Mouse (Mus musculus) limb, embryonic 14.5 days (tissue): Measurements from ENCODE around the gene Tgfbr2. TPM values are rescaled to one million over a fixed set of nuclear protein-coding genes. Genes with fewer than 3 reads are reported as not detected.

Experiments used
- ATAC-seq: fragments of 200-750 bp; cut with Nextera tagmentation; 2 replicates; pipeline ENCODE4 v1.8.0; 2017; ENCODE audit warnings: low read depth, moderate number of reproducible peaks, moderate TSS enrichment; ENCODE audit not compliant: low FRiP score
- DNase-seq: peaks from one replicate; pipeline ENCODE4 v3.0.0-alpha.2; 2015; ENCODE audit warnings: low spot score
- H3K27ac ChIP-seq: fragments of 300-500 bp; sonication (generic); replicated peaks from 2 replicates; pipeline ENCODE4 v1.5.1; 2014; ENCODE audit warnings: low read depth, mild to moderate bottlenecking, low read length, moderate library complexity, mixed read lengths
- H3K27me3 ChIP-seq: fragments of 300-500 bp; sonication (generic); 2 replicates; pipeline ENCODE4 v1.6.1; 2014; ENCODE audit warnings: low read length, mixed read lengths; ENCODE audit not compliant: control insufficient read depth, insufficient read depth
- H3K36me3 ChIP-seq: fragments of 300-500 bp; sonication (generic); 2 replicates; pipeline ENCODE4 v1.6.1; 2014; ENCODE audit warnings: mild to moderate bottlenecking, low read length, moderate library complexity, mixed read lengths; ENCODE audit not compliant: control insufficient read depth, insufficient read depth
- H3K4me1 ChIP-seq: fragments of 300-500 bp; sonication (generic); 2 replicates; pipeline ENCODE4 v1.6.1; 2014; ENCODE audit warnings: antibody characterized with exemption, low read length, mixed read lengths; ENCODE audit not compliant: control insufficient read depth, insufficient read depth
- H3K4me2 ChIP-seq: fragments of 300-500 bp; sonication (generic); replicated peaks from 2 replicates; pipeline ENCODE4 v1.6.1; 2014; ENCODE audit warnings: low read depth, mild to moderate bottlenecking, low read length, moderate library complexity; ENCODE audit not compliant: severe bottlenecking
- H3K4me3 ChIP-seq: fragments of 300-500 bp; sonication (generic); replicated peaks from 2 replicates; pipeline ENCODE4 v1.5.1; 2014; ENCODE audit warnings: low read length
- H3K9ac ChIP-seq: fragments of 300-500 bp; sonication (generic); 2 replicates; pipeline ENCODE4 v1.6.1; 2014; ENCODE audit warnings: mild to moderate bottlenecking, low read depth, low read length, moderate library complexity; ENCODE audit not compliant: severe bottlenecking
- H3K9me3 ChIP-seq: fragments of 300-500 bp; sonication (generic); 2 replicates; pipeline ENCODE4 v1.6.1; 2016; ENCODE audit warnings: low read length; ENCODE audit not compliant: control insufficient read depth
- POLR2A ChIP-seq: fragments of 200-500 bp; IDR thresholded peaks from 2 replicates; pipeline ENCODE4 v1.8.0; 2012; ENCODE audit warnings: inconsistent platforms, mild to moderate bottlenecking, moderate library complexity, borderline replicate concordance; ENCODE audit not compliant: insufficient read depth, insufficient read length; ENCODE audit errors: extremely low read depth
- WGBS: fragments of 180-500 bp; shearing (Covaris S2); extraction: QIAGEN DNeasy Blood & Tissue Kit; methylation state at CpG from one replicate; pipeline ENCODE4 v1.1.7; 2014; 5-methylcytosine and 5-hydroxymethylcytosine counted together
- polyA plus RNA-seq, 2 experiments: library from polyadenylated mRNA; depleted of rRNA in 1 of 2; stranded (reverse) in 1 of 2; unstranded in 1 of 2; fragments of >200 nt; fragmentation: Nextera tagmentation in 1 of 2; extraction: Ambion mirVana in 1 of 2; gene quantifications; 2 replicates each; pipeline versions ENCODE4 v1.2.1 to v1.2.3; 2012 to 2014

Tgfbr2 gene
- polyA plus RNA-seq, 2 experiments, result 58.8 to 67.2 TPM

- no peak overlapping the region for H3K4me3 ChIP-seq
- H3K4me1 ChIP-seq, result peaks cover 15% of the 10 kb centered on the region
- WGBS, result 31% methylated on average over 16 of the region's 16 CpGs
- H3K27me3 ChIP-seq, result no peaks in the 10 kb centered on the region
- H3K4me2 ChIP-seq, result no peak overlapping the region
- no peaks in the 10 kb centered on the region for H3K9me3 ChIP-seq
- peak overlapping the region; percentile 46; the same call in 1 of the 2 replicates for H3K27ac ChIP-seq
- no peak for TF ChIP-seq POLR2A
- ATAC-seq (peak; percentile 58), DNase-seq (peak; percentile 51)
- H3K9ac ChIP-seq, result 0 out of 2 replicates have a peak overlapping the region, but pooled peaks have one; percentile 12
- H3K36me3 ChIP-seq, result peaks cover 76% of the 10 kb centered on the region
Measured at GRCm38 (mm10) chr9:116098724-116099595, 76.2 kb downstream of the Tgfbr2 start.

- Histone ChIP-seq H3K27me3 (no peaks in the 10 kb centered on the region), H3K9me3 (no peaks in the 10 kb centered on the region), H3K36me3 (peaks cover 77% of the 10 kb centered on the region), H3K27ac (no peak overlapping the region), H3K4me1 (no peaks in the 10 kb centered on the region), H3K9ac (0 out of 2 replicates have a peak overlapping the region, but pooled peaks have one; percentile 25), H3K4me2 (no peak overlapping the region), H3K4me3 (no peak overlapping the region)
- no peak for TF ChIP-seq POLR2A
- WGBS, result 39% methylated on average over 5 of the region's 5 CpGs
- DNase-seq (no peak), ATAC-seq (no peak)
Measured at GRCm38 (mm10) chr9:116091921-116092320, 83.2 kb downstream of the Tgfbr2 start.

GRCm38 (mm10) chr9:116091101-116091841, 83.9 kb downstream of the Tgfbr2 start:
- 80% methylated on average over 7 of the region's 7 CpGs for WGBS
- H3K4me1 ChIP-seq, result no peaks in the 10 kb centered on the region
- H3K9me3 ChIP-seq, result no peaks in the 10 kb centered on the region
- no peak overlapping the region for H3K4me3 ChIP-seq
- TF ChIP-seq POLR2A, result no peak
- DNase-seq (no peak), ATAC-seq (no peak)
- H3K9ac ChIP-seq, result no peak overlapping the region
- peaks cover 71% of the 10 kb centered on the region for H3K36me3 ChIP-seq
- H3K27ac ChIP-seq, result no peak overlapping the region
- H3K4me2 ChIP-seq, result no peak overlapping the region
- H3K27me3 ChIP-seq, result no peaks in the 10 kb centered on the region

GRCm38 (mm10) chr9:116090296-116090695, 84.9 kb downstream of the Tgfbr2 start:
- peaks cover 63% of the 10 kb centered on the region for H3K36me3 ChIP-seq
- H3K27me3 ChIP-seq, result no peaks in the 10 kb centered on the region
- 92% methylated on average over 9 of the region's 9 CpGs for WGBS
- ATAC-seq (no peak), DNase-seq (no peak)
- no peak overlapping the region for H3K4me3 ChIP-seq
- H3K4me1 ChIP-seq, result no peaks in the 10 kb centered on the region
- no peak overlapping the region for H3K4me2 ChIP-seq
- no peaks in the 10 kb centered on the region for H3K9me3 ChIP-seq
- H3K9ac ChIP-seq, result no peak overlapping the region
- H3K27ac ChIP-seq, result no peak overlapping the region
- TF ChIP-seq POLR2A, result no peak

- no peaks in the 10 kb centered on the region for H3K27me3 ChIP-seq
- H3K4me2 ChIP-seq, result no peak overlapping the region
- TF ChIP-seq POLR2A, result no peak
- DNase-seq, result no peak
- H3K36me3 ChIP-seq, result peaks cover 57% of the 10 kb centered on the region
- H3K4me1 ChIP-seq, result no peaks in the 10 kb centered on the region
- no peak overlapping the region for H3K27ac ChIP-seq
- ATAC-seq, result no peak
- no peak overlapping the region for H3K4me3 ChIP-seq
- H3K9ac ChIP-seq, result no peak overlapping the region
- no peaks in the 10 kb centered on the region for H3K9me3 ChIP-seq
- WGBS, result 89% methylated on average over 9 of the region's 9 CpGs
Measured at GRCm38 (mm10) chr9:116088912-116089311, 86.2 kb downstream of the Tgfbr2 start.
